Mouse (Mus musculus) gastrocnemius, postnatal 36 days (tissue): Measurements from ENCODE around the gene Arpc1a. TPM values are rescaled to one million over a fixed set of nuclear protein-coding genes. Genes with fewer than 3 reads are reported as not detected.
A peak's percentile ranks its signal among the peaks of the same experiment; 100 is the strongest.
"Not testable (repeated sequence)": the region's sequence is repeated elsewhere in the genome, so short reads cannot be mapped to it uniquely, and the experiment has no call there.

Experiments used
- DNase-seq, 2 experiments: peaks; one replicate each; pipeline ENCODE4 v3.0.0; 2022
- intact Hi-C: fragments of 180-260 bp; cut with DNase I; formaldehyde crosslinking; loops from one replicate; pipeline ENCODE4 v1.15.1; 2025
- total RNA-seq, 2 experiments: library from RNA; stranded (reverse); gene quantifications; 2 replicates each; pipeline ENCODE4 v1.2.3; 2021

Arpc1a gene
- total RNA-seq, 2 experiments from 2014 or later, result 25.0 to 26.1 TPM

DNA sequence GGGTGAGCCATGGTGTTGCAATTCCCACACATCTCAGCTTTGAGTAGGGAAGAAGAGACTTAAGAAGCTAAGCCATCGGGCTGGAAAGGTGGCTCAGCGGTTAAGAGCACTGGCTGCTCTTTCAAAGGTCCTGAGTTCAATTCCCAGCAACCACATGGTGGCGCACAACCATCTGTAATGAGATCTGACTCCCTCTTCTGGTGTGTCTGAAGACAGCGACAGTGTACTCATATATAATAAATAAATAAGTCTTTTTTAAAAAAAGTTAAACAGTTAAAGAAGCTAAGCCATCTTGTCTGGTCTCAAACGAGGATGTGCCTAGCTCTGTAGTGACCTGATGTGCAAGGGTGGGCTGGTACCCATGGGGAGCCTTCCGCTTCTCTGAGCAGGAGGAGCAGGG, 49.6 kb downstream of the Arpc1a start:
- DNase-seq, intact Hi-C loops: not testable (repeated sequence)

DNA sequence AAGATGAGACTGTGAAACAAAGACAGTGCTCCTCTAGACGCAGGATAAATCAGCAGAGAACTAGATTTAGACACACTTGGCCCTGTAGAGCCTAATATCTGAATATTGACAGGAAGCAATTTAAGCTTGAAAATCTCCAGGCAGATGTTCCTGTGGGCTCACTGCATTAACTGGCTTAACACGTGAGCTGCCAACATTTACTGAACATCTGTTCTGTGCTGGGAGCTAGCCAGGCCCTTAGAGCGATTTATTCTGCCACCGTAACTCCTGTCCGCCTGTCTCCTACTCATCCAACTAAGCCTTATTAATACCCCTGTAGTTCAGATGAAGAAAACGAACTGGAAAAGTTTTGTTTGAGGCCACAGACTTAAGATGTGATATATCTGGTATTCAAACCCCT, 55.2 kb downstream of the Arpc1a start:
- intact Hi-C loops, result no loop called here
- no peak for DNase-seq

DNA sequence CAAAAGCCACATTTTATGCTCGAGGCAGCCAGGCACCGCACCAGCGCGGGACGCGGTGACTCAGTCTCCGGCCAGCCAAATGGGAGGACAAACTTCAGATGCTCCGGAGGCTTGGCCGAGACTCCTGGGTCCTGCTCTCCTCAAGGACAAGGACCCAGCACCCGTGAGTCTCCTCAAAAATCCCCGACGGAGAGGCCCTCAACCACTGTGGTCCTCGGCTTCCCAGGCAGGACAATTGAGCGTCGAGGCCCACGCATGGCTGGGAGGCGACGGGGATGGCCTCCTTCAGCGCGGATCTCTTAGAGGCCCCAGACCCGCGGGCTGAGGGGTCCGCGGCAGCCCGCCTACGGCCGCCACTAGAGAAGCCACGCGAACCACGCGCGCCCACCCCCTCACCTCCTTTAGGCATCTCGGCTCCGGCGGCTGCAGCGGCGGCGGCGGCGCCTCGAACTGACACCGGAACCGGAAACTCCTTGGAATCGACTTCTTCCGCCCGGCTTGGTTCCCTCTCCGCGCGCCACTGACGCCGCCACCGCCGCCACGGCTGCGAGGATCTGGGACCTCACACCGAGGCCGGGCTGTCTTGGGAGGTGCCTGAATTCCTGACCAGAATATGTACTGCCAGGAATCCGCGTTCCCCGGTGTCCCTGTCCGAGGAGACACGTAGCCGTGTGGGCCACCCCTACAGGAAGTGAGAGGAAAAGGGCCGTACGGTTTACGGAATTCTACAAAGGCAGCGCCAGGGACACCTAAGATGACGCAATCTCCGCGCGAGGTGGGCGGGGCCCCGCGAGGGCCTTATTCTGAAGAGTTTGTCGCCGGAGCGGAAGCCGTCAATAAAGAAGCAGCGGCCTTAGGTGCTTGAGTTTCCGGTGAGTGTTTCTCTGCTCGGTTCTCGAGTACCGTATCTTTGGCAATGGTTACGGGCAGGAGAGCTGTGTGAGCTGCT, 56.2 kb downstream of the Arpc1a start, which contains the start of the genes Pdap1 and Bud31:
Gene Pdap1, minus strand, starts transcription at position 668 of the 949 bp plus-strand sequence.
Gene Bud31, plus strand, starts transcription at position 792 of the 949 bp plus-strand sequence.
- intact Hi-C loops, result loop anchor here (2.0 to 5.0 kb wide), 2 partner anchors 27 to 373 kb away; partner anchors contain the start of genes Cpsf4, Ptcd1 and Trrap
- DNase-seq, result peak; percentile 90 to 97

DNA sequence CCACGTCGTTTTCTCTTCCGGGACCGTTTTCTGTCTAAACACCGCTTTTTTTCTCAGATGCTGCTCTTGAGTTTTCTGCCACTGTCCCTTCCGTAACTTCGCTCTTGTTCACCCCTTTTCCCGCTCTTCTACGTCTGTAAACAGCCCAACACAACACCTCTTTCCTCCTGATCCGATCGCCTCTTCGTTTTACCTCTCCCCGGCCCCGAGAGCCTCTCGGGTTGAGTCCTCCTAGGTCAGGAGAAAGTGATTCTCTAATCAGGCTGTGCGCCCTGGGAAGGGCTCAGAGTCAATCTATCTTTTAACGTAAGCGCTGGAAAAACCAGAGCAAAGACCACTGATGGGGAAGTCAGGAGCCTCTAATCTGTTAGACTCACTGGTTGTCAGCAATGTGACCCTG, 57.0 kb downstream of the Arpc1a start:
- intact Hi-C loops, result loop anchor here (2.0 to 5.0 kb wide), 2 partner anchors 26 to 373 kb away; partner anchors contain the start of genes Cpsf4, Ptcd1 and Trrap
- no peak for DNase-seq

DNA sequence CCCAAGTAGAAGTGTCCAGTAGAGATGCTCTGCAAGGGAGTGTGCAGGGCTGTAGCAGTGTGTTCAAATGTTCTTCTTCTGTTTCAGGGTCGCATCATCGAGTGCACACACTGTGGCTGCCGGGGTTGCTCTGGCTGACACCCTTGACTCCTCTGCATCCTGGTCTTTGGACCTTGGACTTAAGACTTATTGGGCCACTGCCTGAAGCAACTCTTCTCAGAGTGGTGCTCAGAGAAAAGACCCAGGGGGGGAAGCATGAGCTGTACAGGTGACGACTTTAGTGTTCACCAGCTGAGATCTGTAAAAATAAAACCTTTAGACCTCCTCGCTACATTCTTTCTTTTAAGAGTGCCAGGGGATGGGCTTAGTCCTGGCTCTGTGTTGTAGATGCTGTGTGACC, 64.1 kb downstream of the Arpc1a start:
- no peak for DNase-seq
- intact Hi-C loops, result no loop called here

DNA sequence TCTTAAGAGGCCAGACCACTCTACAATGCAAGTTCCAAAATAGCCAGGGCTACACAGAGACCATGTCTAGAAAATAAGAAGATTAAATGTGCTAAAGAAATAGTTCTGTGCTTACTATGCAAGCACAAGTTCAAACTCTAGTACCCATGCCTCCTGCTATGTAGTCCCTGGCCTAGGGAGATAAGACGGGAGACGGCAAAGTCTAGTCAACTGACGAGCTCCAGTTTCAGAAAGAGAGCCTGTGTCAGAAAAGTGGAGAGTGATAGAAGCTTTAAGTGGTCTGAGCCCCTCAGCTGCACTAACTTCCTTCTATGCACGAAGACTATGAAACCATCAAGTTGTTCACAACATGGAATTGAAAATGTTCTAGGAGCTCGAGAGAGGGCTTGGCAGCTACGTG, 65.7 kb downstream of the Arpc1a start:
- intact Hi-C loops, result no loop called here
- no peak for DNase-seq

DNA sequence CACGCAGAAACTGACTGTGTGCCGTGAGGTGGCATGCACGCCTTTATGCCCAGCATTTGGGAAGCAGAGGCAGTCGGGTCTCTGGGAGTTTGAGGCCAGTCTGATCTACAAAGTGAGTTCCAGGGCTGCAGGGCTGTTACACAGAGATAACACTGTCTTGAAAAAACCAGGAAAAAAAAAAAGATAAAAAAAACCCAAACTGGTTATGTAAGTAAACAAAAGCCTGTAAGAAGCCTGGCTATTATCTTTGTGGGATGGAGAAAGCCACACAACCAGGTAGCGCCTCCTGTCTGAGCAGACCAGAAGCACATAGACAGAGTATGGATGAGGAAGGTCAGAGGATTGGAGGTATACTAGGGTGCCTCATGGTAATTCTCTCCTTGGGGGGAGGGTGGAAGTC, 69.1 kb downstream of the Arpc1a start:
- intact Hi-C loops, result no loop called here
- DNase-seq, result no peak

Other genes with a start within 250 kb of the Arpc1a start
- gene Smurf1, start 118.0 kb upstream of the Arpc1a start, total RNA-seq, result 10 to 100 TPM in 1 of 2 experiments, 1 to 10 TPM in 1; 9.4 to 11.0 TPM
- gene Gm4871, start 51.1 kb upstream of the Arpc1a start, total RNA-seq, result not detected
- not detected for gene 1700018F24Rik, start 40.8 kb upstream of the Arpc1a start, total RNA-seq
- not detected for gene Kpna7, start 200 bp downstream of the Arpc1a start, total RNA-seq
- gene Arpc1b, start 30.4 kb downstream of the Arpc1a start, total RNA-seq, result 10 to 100 TPM; 28.3 to 30.4 TPM
- gene Pdap1, start 56.4 kb downstream of the Arpc1a start, total RNA-seq, result 10 to 100 TPM; 48.3 to 52.2 TPM
- gene Bud31, start 56.5 kb downstream of the Arpc1a start, total RNA-seq, result 10 to 100 TPM; 44.3 to 47.0 TPM
- gene Ptcd1, start 83.3 kb downstream of the Arpc1a start, total RNA-seq, result 10 to 100 TPM; 11.3 to 12.0 TPM
- 1 to 10 TPM; 7.3 to 8.7 TPM for gene Cpsf4, start 83.4 kb downstream of the Arpc1a start, total RNA-seq
- 100 to 1,000 TPM; 691 to 699 TPM for gene Atp5j2, start 108.2 kb downstream of the Arpc1a start, total RNA-seq
- 10 to 100 TPM in 1 of 2 experiments, 1 to 10 TPM in 1; 8.5 to 13.0 TPM for gene Zkscan14, start 118.0 kb downstream of the Arpc1a start, total RNA-seq
- gene Zkscan5, start 120.7 kb downstream of the Arpc1a start, total RNA-seq, result 1 to 10 TPM; 5.4 to 7.5 TPM
- gene Zfp655, start 147.9 kb downstream of the Arpc1a start, total RNA-seq, result 10 to 100 TPM in 1 of 2 experiments, 1 to 10 TPM in 1; 9.2 to 14.6 TPM
- gene Zscan25, start 196.7 kb downstream of the Arpc1a start, total RNA-seq, result 1 to 10 TPM; 6.6 to 9.3 TPM